Mouse (Mus musculus): ENCODE data around the gene Frat1. TPM values are rescaled to one million over a fixed set of nuclear protein-coding genes. Genes with fewer than 3 reads are reported as not detected.
A peak's percentile ranks its signal among the peaks of the same experiment; 100 is the strongest.

The Frat1 gene
- polyA plus RNA-seq, 1 experiment from 2014 or later = 19.9 TPM

DNA sequence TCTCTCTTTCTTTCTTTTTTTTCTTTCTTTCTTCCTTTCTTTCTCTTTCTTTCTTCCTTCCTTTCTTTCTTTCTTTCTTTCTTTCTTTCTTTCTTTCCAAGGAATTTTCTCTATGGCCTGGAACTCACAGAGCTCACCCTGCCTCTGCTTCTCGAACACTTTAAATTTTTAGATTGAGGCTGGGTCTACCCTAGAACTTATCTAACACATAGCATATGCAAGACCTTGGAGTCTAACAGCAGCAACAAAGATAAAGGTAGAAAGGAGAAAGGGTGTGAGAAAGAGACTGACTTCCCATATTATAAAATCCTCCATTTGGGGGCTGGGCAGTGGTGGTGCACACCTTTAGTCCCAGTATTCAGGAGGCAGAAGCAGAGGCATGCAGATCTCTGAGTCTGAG is 7.2 kb upstream of the Frat1 start:
- Histone ChIP-seq H3K4me1 (replicated peaks; ENCODE audit: control insufficient read depth, insufficient read depth, low read length) (0 out of 2 replicates have a peak, but pooled peaks cover 4% of the 10 kb centered on the region), H3K4me2 (no peak overlapping the region), H3K9ac (ENCODE audit: low read depth, low read length) (no peak overlapping the region), H3K9me3 (ENCODE audit: control insufficient read depth, low read length) (no peaks in the 10 kb centered on the region), H3K36me3 (ENCODE audit: control insufficient read depth, insufficient read depth, low read length) (no peaks in the 10 kb centered on the region), H3K4me3 (ENCODE audit: low read depth, low read length) (no peak overlapping the region), H3K27ac (ENCODE audit: low read depth, low read length) (no peak overlapping the region), H3K27me3 (replicated peaks; ENCODE audit: control insufficient read depth, insufficient read depth, low read length) (no peaks in the 10 kb centered on the region; the same call in 1 of the 2 replicates)
- ATAC-seq (replicated peaks; ENCODE audit: low FRiP score) (peak; percentile 63), DNase-seq (ENCODE audit: low spot score) (no peak)
- WGBS = 35% methylated on average over 1 of the region's 1 CpGs

DNA sequence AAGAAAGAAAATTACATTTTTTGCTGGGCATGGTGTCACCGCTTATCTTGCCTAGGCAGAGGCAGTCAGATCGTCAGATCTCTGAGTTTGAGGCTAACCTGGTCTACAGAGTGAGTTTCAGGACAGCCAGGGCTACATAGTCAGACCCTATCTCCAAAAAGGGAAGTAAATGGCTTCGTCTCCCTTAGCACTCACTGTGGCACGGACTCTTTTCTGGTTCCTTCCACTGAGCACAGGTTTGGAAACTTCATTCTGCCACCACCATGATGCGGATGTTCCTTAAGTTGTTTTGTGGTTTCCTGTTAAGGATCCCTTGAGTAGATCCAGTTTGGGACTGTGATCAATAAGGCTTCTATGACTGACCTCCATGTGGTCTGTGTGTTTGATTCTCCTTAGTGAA is 4.8 kb upstream of the Frat1 start:
- no peaks in the 10 kb centered on the region for H3K9me3 ChIP-seq (ENCODE audit: control insufficient read depth, low read length)
- H3K27me3 ChIP-seq (replicated peaks; ENCODE audit: control insufficient read depth, insufficient read depth, low read length) = no peaks in the 10 kb centered on the region; the same call in 1 of the 2 replicates
- no peak overlapping the region for H3K27ac ChIP-seq (ENCODE audit: low read depth, low read length)
- no peak overlapping the region for H3K4me2 ChIP-seq
- H3K4me1 ChIP-seq (replicated peaks; ENCODE audit: control insufficient read depth, insufficient read depth, low read length) = peaks cover 9% of the 10 kb centered on the region
- DNase-seq (ENCODE audit: low spot score) (no peak), ATAC-seq (replicated peaks; ENCODE audit: low FRiP score) (no peak)
- 55% methylated on average over 5 of the region's 5 CpGs for WGBS
- no peak overlapping the region for H3K4me3 ChIP-seq (ENCODE audit: low read depth, low read length)
- H3K9ac ChIP-seq (ENCODE audit: low read depth, low read length) = no peak overlapping the region
- no peaks in the 10 kb centered on the region for H3K36me3 ChIP-seq (ENCODE audit: control insufficient read depth, insufficient read depth, low read length)

DNA sequence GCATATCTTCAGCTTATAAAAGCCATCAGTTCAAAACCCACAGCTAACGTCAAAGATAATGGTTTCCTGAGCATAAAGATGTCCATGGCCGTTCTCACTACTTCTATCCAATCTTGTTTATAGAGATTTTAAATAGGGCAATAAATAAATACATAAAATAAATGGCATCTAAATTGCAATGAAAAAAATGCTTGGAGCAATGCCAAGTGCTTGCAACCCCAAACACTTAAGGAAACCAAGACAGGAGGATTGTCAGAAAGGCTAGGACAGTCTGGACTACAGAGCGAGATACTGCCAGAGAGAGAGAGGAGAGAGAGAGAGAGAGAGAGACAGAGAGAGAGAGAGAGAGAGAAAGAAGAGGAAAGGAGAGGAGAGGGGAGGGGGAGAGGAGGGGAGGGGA is 3.2 kb upstream of the Frat1 start:
- Histone ChIP-seq H3K4me1 (replicated peaks; ENCODE audit: control insufficient read depth, insufficient read depth, low read length) (peaks cover 11% of the 10 kb centered on the region), H3K4me2 (no peak overlapping the region), H3K36me3 (ENCODE audit: control insufficient read depth, insufficient read depth, low read length) (no peaks in the 10 kb centered on the region), H3K4me3 (ENCODE audit: low read depth, low read length) (no peak overlapping the region), H3K9me3 (ENCODE audit: control insufficient read depth, low read length) (no peaks in the 10 kb centered on the region), H3K9ac (ENCODE audit: low read depth, low read length) (no peak overlapping the region), H3K27ac (ENCODE audit: low read depth, low read length) (no peak overlapping the region), H3K27me3 (replicated peaks; ENCODE audit: control insufficient read depth, insufficient read depth, low read length) (no peaks in the 10 kb centered on the region)
- 72% methylated on average over 3 of the region's 3 CpGs for WGBS
- ATAC-seq (replicated peaks; ENCODE audit: low FRiP score) (no peak), DNase-seq (ENCODE audit: low spot score) (no peak)

DNA sequence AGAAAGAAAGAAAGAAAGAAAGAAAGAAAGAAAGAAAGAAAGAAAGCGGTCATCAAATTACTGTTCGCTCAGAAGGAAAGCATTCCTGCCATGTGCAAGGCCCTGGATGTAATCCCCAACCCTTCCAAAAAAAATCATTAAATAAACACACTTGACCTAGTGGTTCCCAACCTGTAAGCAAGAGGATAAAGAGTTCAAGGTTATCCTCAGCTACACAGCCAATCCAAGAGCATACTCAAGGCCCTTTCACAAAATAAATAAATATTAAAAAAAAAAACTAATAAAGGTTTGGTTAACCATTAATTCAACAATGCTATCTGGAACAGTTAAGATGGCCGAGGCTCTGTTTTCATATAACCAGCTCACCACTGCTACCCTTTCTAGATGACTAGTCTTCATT is 829 bp upstream of the Frat1 start:
- H3K27ac ChIP-seq (ENCODE audit: low read depth, low read length) = peak overlapping the region; percentile 55
- no peaks in the 10 kb centered on the region for H3K27me3 ChIP-seq (replicated peaks; ENCODE audit: control insufficient read depth, insufficient read depth, low read length)
- H3K9ac ChIP-seq (ENCODE audit: low read depth, low read length) = peak overlapping the region; percentile 52; the same call in 1 of the 2 replicates
- WGBS = 67% methylated on average over 3 of the region's 3 CpGs
- H3K4me1 ChIP-seq (replicated peaks; ENCODE audit: control insufficient read depth, insufficient read depth, low read length) = peaks cover 26% of the 10 kb centered on the region
- no peak for DNase-seq (ENCODE audit: low spot score)
- no peak for ATAC-seq (replicated peaks; ENCODE audit: low FRiP score)
- no peaks in the 10 kb centered on the region for H3K36me3 ChIP-seq (ENCODE audit: control insufficient read depth, insufficient read depth, low read length)
- H3K4me2 ChIP-seq = peak overlapping the region; percentile 97
- H3K9me3 ChIP-seq (ENCODE audit: control insufficient read depth, low read length) = no peaks in the 10 kb centered on the region
- peak overlapping the region; percentile 83 for H3K4me3 ChIP-seq (ENCODE audit: low read depth, low read length)

DNA sequence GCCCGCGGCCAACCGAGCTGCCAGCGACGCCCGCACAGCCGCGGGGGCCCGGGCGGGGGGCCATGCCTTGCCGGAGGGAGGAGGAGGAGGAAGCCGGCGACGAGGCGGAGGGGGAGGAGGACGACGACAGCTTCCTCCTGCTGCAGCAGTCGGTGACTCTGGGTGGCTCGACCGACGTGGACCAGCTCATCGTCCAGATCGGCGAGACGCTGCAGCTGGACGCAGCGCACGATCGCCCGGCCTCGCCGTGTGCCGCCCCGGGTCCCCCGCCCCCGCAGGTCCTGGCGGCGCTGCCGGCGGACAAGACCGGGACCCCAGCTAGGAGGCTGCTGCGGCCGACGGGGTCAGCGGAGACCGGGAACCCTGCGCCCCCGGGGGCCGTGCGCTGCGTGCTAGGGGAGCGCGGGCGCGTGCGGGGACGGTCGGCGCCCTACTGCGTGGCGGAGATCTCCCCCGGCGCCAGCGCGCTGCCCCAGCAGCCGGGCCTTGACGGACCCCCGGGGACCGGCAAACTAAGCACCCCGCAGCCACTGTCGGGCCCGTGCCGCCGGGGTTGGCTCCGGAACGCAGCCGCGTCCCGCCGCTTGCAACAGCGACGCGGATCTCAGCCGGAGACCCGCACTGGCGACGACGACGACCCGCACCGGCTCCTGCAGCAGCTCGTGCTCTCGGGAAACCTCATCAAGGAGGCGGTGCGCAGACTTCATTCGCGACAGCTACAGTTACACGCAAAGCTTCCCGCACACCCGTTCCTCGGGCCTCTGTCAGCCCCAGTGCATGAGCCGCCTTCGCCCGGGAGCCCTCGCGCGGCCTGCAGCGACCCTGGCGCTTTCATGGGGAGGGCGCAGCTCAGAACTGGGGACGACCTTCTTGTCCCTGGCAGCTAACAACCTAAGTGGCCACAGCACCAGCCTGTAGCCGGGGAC is 599 bp downstream of the Frat1 start:
- WGBS = 0% methylated on average over 102 of the region's 112 CpGs
- no peaks in the 10 kb centered on the region for H3K36me3 ChIP-seq (ENCODE audit: control insufficient read depth, insufficient read depth, low read length)
- peak; percentile 50 for ATAC-seq (replicated peaks; ENCODE audit: low FRiP score)
- H3K4me1 ChIP-seq (replicated peaks; ENCODE audit: control insufficient read depth, insufficient read depth, low read length) = peaks cover 33% of the 10 kb centered on the region
- H3K27me3 ChIP-seq (replicated peaks; ENCODE audit: control insufficient read depth, insufficient read depth, low read length) = no peaks in the 10 kb centered on the region
- no peaks in the 10 kb centered on the region for H3K9me3 ChIP-seq (ENCODE audit: control insufficient read depth, low read length)
- peak overlapping the region; percentile 83 for H3K4me3 ChIP-seq (ENCODE audit: low read depth, low read length)
- peak overlapping the region; percentile 83 for H3K27ac ChIP-seq (ENCODE audit: low read depth, low read length)
- peak overlapping the region; percentile 92 for H3K9ac ChIP-seq (ENCODE audit: low read depth, low read length)
- DNase-seq (ENCODE audit: low spot score) = peak; percentile 83
- H3K4me2 ChIP-seq = peak overlapping the region; percentile 97

DNA sequence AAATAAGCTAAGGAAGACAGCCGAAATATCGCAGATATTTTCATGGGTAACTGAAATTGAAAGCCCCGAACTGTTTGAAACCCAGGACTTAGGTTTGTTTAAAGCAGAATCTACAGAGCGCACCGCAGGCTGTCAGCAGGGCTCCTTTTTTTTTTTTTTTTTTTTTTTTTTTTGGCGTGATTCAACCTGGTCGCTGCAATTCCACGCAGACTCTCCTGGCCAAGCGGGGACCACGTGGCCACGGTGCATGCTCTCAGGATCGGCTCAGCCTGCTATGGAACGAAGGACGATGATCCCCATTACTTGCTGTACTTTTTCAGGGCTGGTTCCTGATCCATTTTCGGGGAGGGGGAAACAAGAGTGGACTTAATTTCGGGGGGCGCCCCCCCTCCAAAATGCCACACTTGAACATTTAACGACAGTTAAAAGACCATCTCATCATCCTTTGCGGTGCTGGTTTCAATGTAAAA is 1.4 kb downstream of the Frat1 start:
- peak overlapping the region; percentile 97 for H3K4me2 ChIP-seq
- peaks cover 41% of the 10 kb centered on the region for H3K4me1 ChIP-seq (replicated peaks; ENCODE audit: control insufficient read depth, insufficient read depth, low read length)
- H3K4me3 ChIP-seq (ENCODE audit: low read depth, low read length) = peak overlapping the region; percentile 83
- no peaks in the 10 kb centered on the region for H3K36me3 ChIP-seq (ENCODE audit: control insufficient read depth, insufficient read depth, low read length)
- peak overlapping the region; percentile 83 for H3K27ac ChIP-seq (ENCODE audit: low read depth, low read length)
- H3K9me3 ChIP-seq (ENCODE audit: control insufficient read depth, low read length) = no peaks in the 10 kb centered on the region
- under 1% methylated on average over 19 of the region's 19 CpGs for WGBS
- peak overlapping the region; percentile 92 for H3K9ac ChIP-seq (ENCODE audit: low read depth, low read length)
- ATAC-seq (replicated peaks; ENCODE audit: low FRiP score) (no peak), DNase-seq (ENCODE audit: low spot score) (no peak)
- H3K27me3 ChIP-seq (replicated peaks; ENCODE audit: control insufficient read depth, insufficient read depth, low read length) = no peaks in the 10 kb centered on the region

DNA sequence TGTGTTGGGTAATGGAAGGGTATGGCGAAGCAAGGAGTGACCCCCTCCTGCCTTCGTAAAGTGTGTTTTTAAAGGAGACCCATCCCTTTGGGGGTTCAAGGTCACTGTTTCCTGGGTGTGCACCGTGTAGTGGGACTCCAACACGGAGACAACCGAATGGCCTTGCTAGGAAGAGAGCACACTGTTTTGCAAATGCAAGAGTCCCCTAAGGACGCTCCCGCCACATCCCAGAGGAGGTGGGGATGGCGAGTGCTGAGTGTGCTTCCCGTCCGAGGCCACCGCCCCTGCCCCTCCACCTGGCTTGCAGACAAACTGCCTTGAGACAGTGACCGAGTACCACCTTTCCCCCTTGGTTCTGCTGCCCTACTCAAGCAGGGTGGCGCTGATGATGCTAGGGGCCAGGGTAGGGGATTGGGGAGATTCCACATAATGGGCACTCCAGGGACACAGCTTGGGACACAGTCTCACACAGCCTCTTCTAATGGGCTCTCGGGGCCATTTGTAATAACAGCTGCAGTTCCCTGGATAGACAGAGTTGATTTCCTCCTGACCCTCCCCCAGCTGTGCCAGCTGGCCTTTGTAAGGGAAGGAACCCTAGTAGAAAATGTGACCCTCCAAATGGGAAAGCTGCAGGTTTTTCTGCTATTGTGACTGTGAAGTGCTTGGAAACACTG is 2.1 kb downstream of the Frat1 start:
- ATAC-seq (replicated peaks; ENCODE audit: low FRiP score) (no peak), DNase-seq (ENCODE audit: low spot score) (no peak)
- peaks cover 48% of the 10 kb centered on the region for H3K4me1 ChIP-seq (replicated peaks; ENCODE audit: control insufficient read depth, insufficient read depth, low read length)
- H3K36me3 ChIP-seq (ENCODE audit: control insufficient read depth, insufficient read depth, low read length) = no peaks in the 10 kb centered on the region
- no peaks in the 10 kb centered on the region for H3K9me3 ChIP-seq (ENCODE audit: control insufficient read depth, low read length)
- 10% methylated on average over 14 of the region's 14 CpGs for WGBS
- H3K9ac ChIP-seq (ENCODE audit: low read depth, low read length) = peak overlapping the region; percentile 92
- H3K27ac ChIP-seq (ENCODE audit: low read depth, low read length) = peak overlapping the region; percentile 58
- no peaks in the 10 kb centered on the region for H3K27me3 ChIP-seq (replicated peaks; ENCODE audit: control insufficient read depth, insufficient read depth, low read length)
- peak overlapping the region; percentile 97 for H3K4me2 ChIP-seq
- peak overlapping the region; percentile 83 for H3K4me3 ChIP-seq (ENCODE audit: low read depth, low read length)

DNA sequence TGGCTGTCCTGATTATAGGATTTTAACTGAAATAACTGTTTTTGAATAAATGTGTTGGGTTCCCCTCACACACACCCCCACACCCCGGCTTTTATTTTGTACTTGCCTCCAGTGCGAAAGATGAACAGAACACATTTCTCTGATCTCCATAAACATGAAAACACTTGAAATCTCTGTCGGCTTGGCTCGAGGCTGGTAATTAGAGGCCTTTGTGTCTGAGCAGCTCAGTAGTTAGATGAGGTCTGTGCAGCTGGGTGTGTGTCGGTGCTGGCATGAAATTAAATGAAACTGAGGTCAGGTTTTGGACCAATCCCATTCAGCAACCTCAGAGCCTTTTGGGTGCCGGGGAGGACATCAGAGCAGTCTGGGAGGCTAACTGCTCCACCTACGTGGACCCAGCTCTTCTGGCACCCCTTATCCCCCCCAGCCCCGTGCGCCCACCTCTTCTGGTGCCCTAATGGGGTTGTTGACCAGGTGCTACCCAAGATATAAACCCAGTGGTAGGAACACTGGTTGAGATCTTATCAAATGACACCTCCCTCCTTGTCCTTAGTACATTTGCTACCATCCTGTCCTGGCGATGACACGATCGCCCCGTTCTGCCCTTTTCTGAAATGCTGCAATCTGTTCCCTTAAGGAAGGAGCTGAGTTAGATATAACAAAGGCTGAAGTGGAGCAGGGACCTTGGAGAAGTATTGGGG is 2.9 kb downstream of the Frat1 start:
- Histone ChIP-seq H3K9ac (ENCODE audit: low read depth, low read length) (peak overlapping the region; percentile 44; the same call in 1 of the 2 replicates), H3K27me3 (replicated peaks; ENCODE audit: control insufficient read depth, insufficient read depth, low read length) (no peaks in the 10 kb centered on the region), H3K4me3 (ENCODE audit: low read depth, low read length) (peak overlapping the region; percentile 83; the same call in 1 of the 2 replicates), H3K4me1 (replicated peaks; ENCODE audit: control insufficient read depth, insufficient read depth, low read length) (peaks cover 56% of the 10 kb centered on the region), H3K36me3 (ENCODE audit: control insufficient read depth, insufficient read depth, low read length) (no peaks in the 10 kb centered on the region), H3K27ac (ENCODE audit: low read depth, low read length) (no peak overlapping the region; the same call in 1 of the 2 replicates), H3K4me2 (peak overlapping the region; percentile 97), H3K9me3 (ENCODE audit: control insufficient read depth, low read length) (no peaks in the 10 kb centered on the region)
- ATAC-seq (replicated peaks; ENCODE audit: low FRiP score) (no peak), DNase-seq (ENCODE audit: low spot score) (no peak)
- 67% methylated on average over 13 of the region's 13 CpGs for WGBS
